Mouse (Mus musculus) stomach, postnatal 0 days (tissue): ENCODE measurements around the gene Dnttip1.

Experiments used
- CTCF ChIP-seq: IDR thresholded peaks from 2 replicates; pipeline ENCODE4 v1.5.1; 2016; ENCODE audit warnings: antibody characterized with exemption, low read depth, mild to moderate bottlenecking, moderate library complexity
- EP300 ChIP-seq: optimal IDR thresholded peaks from 2 replicates; pipeline ENCODE3; 2016; ENCODE audit warnings: antibody characterized with exemption

GRCm38 (mm10) chr2:164790451-164790850 is 44.7 kb downstream of the Dnttip1 start:
- no peak for TF ChIP-seq EP300
- TF ChIP-seq CTCF = no peak
